Mouse (Mus musculus) frontal cortex, postnatal 14 days (tissue): ENCODE results near the gene Olfr1196.
"Not testable (repeated sequence)": the region's sequence is repeated elsewhere in the genome, so short reads cannot be mapped to it uniquely, and the experiment has no call there.

Experiments
- DNase-seq, 2 experiments: peaks; one replicate each; pipeline ENCODE4 v3.0.0; 2022; ENCODE audit warnings: low spot score in 2 of 2

Olfr1196 gene

DNA sequence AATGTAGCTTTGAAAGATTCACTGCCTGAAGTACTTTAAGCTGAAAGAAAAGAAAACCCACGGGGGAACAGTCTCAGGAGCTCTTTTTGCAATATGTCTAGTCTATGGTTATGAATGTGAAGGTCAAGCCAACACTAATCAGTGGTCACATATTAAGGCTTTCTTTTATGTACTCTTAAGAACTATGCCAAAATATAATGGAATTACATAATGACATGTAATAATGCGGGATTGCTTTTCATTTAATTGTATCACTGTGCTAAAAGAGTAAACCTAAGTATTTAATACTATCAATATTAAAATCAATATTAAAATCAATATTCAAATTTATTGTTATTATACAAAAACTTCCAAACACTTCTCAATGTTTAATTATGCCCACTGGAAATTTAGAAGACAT is at the start of gene Olfr1196:
TSS of gene Olfr1196 (minus strand) at position 101 of the 400 bp plus-strand sequence.
- no peak for DNase-seq

DNA sequence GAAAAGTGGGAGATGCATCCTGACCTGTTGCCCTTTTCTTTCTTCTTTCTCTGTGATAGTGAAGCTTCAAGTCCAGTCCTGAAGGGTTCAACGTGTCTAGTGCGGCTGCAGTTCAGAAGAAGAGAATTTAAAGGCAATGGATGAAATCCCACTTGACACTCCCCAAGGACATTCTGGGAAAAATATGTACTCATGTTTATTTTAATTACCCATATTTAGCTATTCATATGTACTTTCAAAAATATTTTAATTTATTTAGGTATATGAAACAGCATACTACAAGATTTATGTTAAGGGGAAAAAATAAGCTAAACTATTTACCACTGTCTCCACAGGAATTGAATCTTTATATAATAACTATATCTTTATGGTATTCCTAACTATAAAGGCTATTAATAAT is 46.9 kb upstream of the Olfr1196 start, which contains the start of gene Olfr1198:
TSS of gene Olfr1198 (minus strand) at position 101 of the 400 bp plus-strand sequence.
- DNase-seq = no peak

DNA sequence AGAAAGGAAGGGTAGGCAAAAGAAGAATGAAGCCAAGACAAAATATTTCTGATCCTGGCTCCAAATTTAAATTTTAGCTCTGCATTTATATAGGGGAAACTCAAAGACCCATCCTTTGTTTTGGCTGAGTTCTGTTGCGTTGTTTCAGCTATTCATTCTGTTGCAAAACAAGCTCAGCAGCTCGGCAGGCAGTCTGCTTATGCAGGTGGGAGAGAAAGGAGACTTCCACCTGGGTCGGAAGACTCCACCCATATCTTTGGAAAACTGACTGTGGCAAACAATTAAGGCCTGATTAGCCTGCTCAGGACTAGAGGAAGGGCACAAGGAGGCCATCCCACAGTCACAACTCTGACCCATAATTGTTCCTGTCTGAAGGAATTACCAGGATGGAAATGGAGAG is 39.0 kb upstream of the Olfr1196 start:
- no peak for DNase-seq

DNA sequence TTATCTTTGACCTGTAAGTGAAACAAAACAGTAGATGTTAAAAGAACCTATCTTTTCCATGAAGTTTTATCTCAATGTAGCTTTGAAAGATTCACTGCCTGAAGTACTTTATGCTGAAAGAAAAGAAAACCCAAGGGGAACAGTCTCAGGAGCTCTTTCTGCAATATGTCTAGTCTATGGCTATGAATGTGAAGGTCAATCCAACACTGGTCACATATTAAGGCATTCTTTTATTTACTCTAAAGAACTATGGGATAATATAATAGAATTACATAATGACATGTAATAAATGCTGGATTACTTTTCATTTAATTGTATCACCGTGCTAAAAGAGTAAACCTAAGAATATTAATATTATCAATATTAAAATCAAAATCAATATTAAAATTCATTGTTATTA is 27.9 kb upstream of the Olfr1196 start, which contains the start of gene Olfr1197:
TSS of gene Olfr1197 (minus strand) at position 101 of the 400 bp plus-strand sequence.
- DNase-seq = no peak

DNA sequence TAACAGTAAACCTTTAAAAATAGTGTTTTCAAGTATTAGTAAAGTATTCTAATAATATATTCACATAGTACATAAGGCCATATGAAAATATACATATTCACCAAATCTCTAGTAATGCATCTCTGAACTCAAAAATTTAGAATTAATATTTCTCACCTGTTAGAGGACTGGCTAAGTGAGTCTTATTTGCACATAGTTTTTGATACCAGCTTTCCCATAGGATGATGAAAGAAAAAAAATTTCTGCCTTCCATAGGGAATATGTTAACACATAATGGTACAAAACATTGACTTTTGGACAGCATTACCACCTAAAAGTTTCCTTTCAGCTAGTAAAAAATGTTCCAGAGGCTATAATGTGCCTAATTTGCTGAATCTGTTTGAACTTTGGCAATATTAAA is 15.3 kb downstream of the Olfr1196 start, which contains the start of gene Olfr1195:
TSS of gene Olfr1195 (minus strand) at position 101 of the 400 bp plus-strand sequence.
- no peak for DNase-seq

DNA sequence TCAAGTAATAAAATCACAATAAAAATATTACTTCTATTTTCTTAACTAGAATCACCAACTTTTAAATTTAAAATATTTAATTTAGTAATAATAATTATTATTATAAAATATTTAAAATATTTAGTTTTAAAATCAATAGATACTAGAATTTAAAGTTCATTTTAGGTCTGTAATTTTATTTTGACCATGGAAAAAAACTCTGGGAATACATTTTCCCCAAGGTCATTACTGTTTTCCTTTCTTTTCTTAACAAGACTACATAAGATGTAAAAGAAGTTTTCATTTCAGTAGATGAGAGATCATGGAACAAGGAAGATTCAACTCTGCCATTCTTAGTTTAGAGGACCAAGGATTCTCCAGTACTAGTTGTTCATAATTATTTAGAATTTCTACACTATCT is 29.1 kb downstream of the Olfr1196 start, which contains the start of gene Olfr1193:
TSS of gene Olfr1193 (plus strand) at position 301 of the 400 bp plus-strand sequence.
- DNase-seq = not testable (repeated sequence)

DNA sequence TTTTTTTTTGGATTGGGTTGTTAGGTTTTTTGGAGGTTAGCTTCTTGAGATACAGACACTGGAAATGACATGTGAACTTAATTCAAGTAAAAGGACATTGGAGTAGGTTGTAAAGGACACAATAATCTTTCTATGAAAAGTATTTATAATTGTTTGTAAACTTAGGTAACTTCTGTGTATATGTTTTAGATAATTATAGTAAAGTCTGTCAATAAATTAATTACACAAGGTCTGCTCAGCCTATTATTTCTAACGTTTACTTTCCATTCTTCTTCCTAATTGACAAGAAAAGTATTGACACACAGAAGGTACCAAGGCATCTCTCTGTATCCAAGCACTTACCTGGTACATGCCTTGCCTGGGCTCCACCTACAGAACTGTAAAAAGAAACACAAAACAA is 56.2 kb downstream of the Olfr1196 start, which contains the start of gene Olfr1192-ps1:
TSS of gene Olfr1192-ps1 (plus strand) at position 301 of the 400 bp plus-strand sequence.
- no peak for DNase-seq
